Mouse (Mus musculus): Measurements from ENCODE around the gene Abcc6.
A peak's percentile ranks its signal among the peaks of the same experiment; 100 is the strongest.
"Not testable (repeated sequence)": the region's sequence is repeated elsewhere in the genome, so short reads cannot be mapped to it uniquely, and the experiment has no call there.

The Abcc6 gene

GRCm38 (mm10) chr7:45933766-45934165, 96.3 kb downstream of the Abcc6 start:
- not testable (repeated sequence) for DNase-seq (ENCODE audit: low spot score)

DNA sequence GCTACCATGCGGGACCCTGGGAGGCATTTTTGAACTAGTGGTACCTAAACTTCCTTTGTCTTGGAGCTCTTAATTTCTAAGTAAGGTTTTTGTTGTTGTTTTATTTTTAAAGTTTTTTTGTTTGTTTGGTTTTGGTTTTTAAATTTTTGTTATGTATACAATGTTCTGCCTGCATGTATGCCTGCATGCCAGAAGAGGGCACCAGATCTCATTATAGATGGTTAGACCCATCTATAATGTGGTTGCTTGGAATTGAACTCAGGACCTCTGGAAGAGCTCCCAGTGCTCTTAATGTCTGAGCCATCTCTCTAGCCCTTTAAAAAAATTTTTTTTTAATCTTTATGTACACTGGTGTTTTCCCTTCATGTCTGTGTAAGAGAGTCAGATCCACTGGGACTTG, 100.4 kb downstream of the Abcc6 start:
- no peak for DNase-seq (ENCODE audit: low spot score)

- no peak for DNase-seq (ENCODE audit: low spot score)
Observed at GRCm38 (mm10) chr7:45928626-45929295, 101.3 kb downstream of the Abcc6 start.

GRCm38 (mm10) chr7:45924429-45924816, 105.7 kb downstream of the Abcc6 start:
- no peak for DNase-seq (ENCODE audit: low spot score)

GRCm38 (mm10) chr7:45923762-45924428, 106.2 kb downstream of the Abcc6 start, which contains the start of gene Ccdc114:
Gene Ccdc114, plus strand, starts transcription at chr7:45924072.
- DNase-seq (ENCODE audit: low spot score) = peak; percentile 53

DNA sequence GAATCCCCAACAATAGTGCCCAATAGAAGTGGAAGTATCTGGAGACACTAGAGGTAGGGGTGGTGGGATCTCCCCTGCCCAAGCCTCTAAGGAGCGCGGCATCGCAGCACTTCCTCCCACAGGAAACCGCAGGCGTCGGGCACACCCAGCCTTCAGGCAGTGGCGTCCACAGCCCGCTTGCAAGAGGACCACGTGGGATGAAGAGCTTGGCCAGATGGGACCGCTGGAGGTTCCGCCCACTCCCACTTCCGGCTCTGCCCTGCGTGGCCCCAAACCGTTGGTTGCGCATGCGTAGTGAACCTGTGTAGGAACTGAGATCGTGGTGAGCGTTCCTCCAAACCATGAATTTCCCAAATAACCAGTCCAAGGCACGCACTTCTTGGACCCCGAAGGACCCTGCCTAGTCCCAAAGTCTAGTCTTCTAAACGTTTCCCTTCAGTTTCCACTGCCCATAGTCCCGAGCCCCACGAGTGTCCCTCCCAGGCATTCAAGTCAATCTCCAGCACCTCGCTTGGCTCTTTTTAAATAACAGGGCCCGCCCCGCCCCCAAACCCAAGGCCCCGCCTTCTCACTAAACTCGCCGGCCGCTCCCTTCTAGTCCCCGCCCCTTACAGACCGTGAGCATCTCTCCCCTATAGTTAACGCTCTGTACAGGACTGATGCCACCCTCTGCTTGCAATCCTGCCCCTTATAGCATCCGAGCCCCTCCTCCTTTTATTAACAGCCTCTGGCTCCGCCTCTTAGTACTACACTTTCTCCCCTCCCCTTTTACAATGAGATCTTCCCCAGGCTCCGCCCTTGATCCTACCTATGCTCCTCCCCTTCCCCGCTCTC, 107.0 kb downstream of the Abcc6 start:
- peak; percentile 92 for DNase-seq (ENCODE audit: low spot score)

DNA sequence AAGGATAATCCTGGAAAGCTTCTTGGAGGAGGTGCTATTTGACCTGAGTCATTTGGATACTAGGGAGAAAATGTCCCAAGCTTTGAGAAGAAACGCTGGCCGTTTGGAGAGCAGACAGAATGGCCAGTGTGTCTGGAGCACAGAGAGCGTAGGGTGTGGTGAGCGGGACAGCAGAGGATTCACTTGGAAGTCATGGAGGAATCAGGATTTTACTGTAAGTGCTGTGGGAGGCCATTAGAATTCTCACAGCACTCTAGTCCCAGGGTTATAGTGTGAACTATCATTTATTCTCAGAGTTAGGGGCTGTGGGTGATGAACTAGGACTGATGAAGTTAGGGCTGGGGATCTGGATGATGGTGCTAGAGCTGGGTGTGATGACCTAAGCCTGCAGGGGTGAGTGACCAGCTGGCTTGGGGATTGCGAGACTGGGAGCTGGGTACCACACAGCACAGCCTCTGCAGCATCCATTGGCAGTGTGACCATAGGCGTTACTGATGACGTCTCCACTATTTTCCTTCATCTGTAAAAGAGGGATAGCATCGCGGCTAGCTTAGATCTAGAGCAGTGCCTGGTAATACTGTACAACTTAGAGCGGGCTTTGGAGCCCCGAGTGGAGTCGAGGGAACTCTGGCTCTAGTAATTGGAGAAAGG, 108.0 kb downstream of the Abcc6 start:
- no peak for DNase-seq (ENCODE audit: low spot score)

GRCm38 (mm10) chr7:45921242-45921621, 108.9 kb downstream of the Abcc6 start, which contains the start of gene Emp3:
Gene Emp3, minus strand, starts transcription at chr7:45921404.
- peak; percentile 62 for DNase-seq (ENCODE audit: low spot score)

DNA sequence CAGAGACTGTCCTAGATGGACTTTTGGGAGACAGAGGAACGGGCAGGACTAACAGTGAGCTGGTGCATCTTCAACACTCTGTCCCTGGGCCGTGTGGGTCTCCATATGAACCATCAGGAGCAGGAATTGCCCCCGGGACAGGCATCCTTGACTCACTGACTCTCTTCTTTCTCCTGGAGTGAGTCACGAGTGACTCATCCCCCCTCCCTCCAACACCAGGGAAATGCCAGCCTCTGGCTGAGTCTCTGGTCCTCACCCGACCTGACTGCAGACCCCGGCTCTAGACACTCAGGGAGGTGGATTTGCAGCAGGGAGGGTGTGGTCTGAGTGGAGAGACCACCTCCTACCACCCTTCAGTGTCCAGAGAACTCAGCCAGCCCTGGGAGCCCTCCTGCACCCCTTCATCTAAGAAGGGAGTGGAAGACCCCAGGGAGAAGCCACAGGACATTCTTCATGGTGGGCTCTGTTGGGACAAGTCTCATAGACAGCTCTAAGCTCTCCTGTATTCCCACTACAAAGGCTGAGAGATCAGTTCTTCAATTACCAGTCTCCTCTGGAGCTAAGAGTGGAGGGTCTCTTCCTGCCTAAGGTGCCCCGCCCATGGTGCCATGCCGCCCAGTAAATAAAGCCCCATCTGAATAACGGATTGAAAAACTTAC, 109.4 kb downstream of the Abcc6 start:
- DNase-seq (ENCODE audit: low spot score) = no peak

GRCm38 (mm10) chr7:45919761-45920160, 110.3 kb downstream of the Abcc6 start:
- no peak for DNase-seq (ENCODE audit: low spot score)

GRCm38 (mm10) chr7:45919083-45919671, 110.9 kb downstream of the Abcc6 start:
- DNase-seq (ENCODE audit: low spot score) = no peak

GRCm38 (mm10) chr7:45917926-45918325, 112.2 kb downstream of the Abcc6 start:
- no peak for DNase-seq (ENCODE audit: low spot score)

All from c-Kit-positive CD71-positive TER-119-positive erythroid progenitor cells, embryonic 14.5 days (primary cell).